Mouse (Mus musculus) ES-Bruce4 (cell line): ENCODE measurements around the gene Bclaf3. TPM values are rescaled to one million over a fixed set of nuclear protein-coding genes. Genes with fewer than 3 reads are reported as not detected.
A peak's percentile ranks its signal among the peaks of the same experiment; 100 is the strongest.

Experiments used
- H3K27ac ChIP-seq: 2 replicates; pipeline ENCODE4 v1.5.1; 2012; ENCODE audit warnings: low read length, inconsistent platforms; ENCODE audit not compliant: insufficient read depth
- H3K27me3 ChIP-seq: 2 replicates; pipeline ENCODE4 v1.6.1; 2012; ENCODE audit warnings: mild to moderate bottlenecking, low read length, inconsistent platforms; ENCODE audit not compliant: control insufficient read depth, poor library complexity, insufficient read depth, severe bottlenecking
- H3K36me3 ChIP-seq: 2 replicates; pipeline ENCODE4 v1.6.1; 2012; ENCODE audit warnings: inconsistent platforms, mild to moderate bottlenecking, low read length, moderate library complexity; ENCODE audit not compliant: control insufficient read depth, poor library complexity, insufficient read depth, severe bottlenecking
- H3K4me1 ChIP-seq: one replicate; pipeline ENCODE4 v1.8.1; 2011; ENCODE audit warnings: low read length; ENCODE audit not compliant: control insufficient read depth, insufficient read depth
- H3K4me3 ChIP-seq: 2 replicates; pipeline ENCODE4 v1.5.1; 2011; ENCODE audit warnings: low read depth, mild to moderate bottlenecking, low read length
- H3K9ac ChIP-seq: 2 replicates; pipeline ENCODE4 v1.6.1; 2012; ENCODE audit warnings: low read depth, mild to moderate bottlenecking, inconsistent platforms; ENCODE audit not compliant: poor library complexity, severe bottlenecking
- H3K9me3 ChIP-seq: replicated peaks from 2 replicates; pipeline ENCODE4 v1.6.1; 2012; ENCODE audit warnings: mild to moderate bottlenecking, low read length, inconsistent platforms; ENCODE audit not compliant: control insufficient read depth, poor library complexity, insufficient read depth, severe bottlenecking
- CTCF ChIP-seq: IDR thresholded peaks from one replicate; pipeline ENCODE4 v1.8.1; 2011; ENCODE audit warnings: low read depth, low read length
- EP300 ChIP-seq: IDR thresholded peaks from 2 replicates; pipeline ENCODE4 v1.6.1; 2011; ENCODE audit warnings: low read depth, low read length; ENCODE audit not compliant: insufficient read depth
- POLR2A ChIP-seq: IDR thresholded peaks from one replicate; pipeline ENCODE4 v1.8.1; 2011; ENCODE audit warnings: low read length; ENCODE audit not compliant: insufficient read depth
- polyA plus RNA-seq: library from polyadenylated mRNA; stranded (reverse); fragments of >200 nt; gene quantifications from 2 replicates; pipeline ENCODE4 v1.2.4, GENCODE M21; 2011; ENCODE audit warnings: low read depth; ENCODE audit not compliant: missing spikeins, insufficient read depth, insufficient read length

The Bclaf3 gene
- polyA plus RNA-seq, 1 experiment = 118 TPM

GRCm38 (mm10) chrX:159606936-159607335 is 80.4 kb downstream of the Bclaf3 start:
- no peak for TF ChIP-seq POLR2A
- TF ChIP-seq CTCF = no peak
- TF ChIP-seq EP300 = no peak
- Histone ChIP-seq H3K9me3 (no peaks in the 10 kb centered on the region), H3K27me3 (no peaks in the 10 kb centered on the region)

GRCm38 (mm10) chrX:159626208-159626906 is 99.9 kb downstream of the Bclaf3 start:
- H3K27ac ChIP-seq = no peak overlapping the region
- H3K27me3 ChIP-seq = no peaks in the 10 kb centered on the region
- TF ChIP-seq CTCF (no peak), POLR2A (no peak), EP300 (no peak)
- H3K4me3 ChIP-seq = peak overlapping the region; percentile 9; the same call in 1 of the 2 replicates
- no peaks in the 10 kb centered on the region for H3K36me3 ChIP-seq
- no peak overlapping the region for H3K9ac ChIP-seq
- H3K9me3 ChIP-seq = no peaks in the 10 kb centered on the region
- peaks cover 2% of the 10 kb centered on the region for H3K4me1 ChIP-seq

More at GRCm38 (mm10) chrX:159606936-159607335, 80.4 kb downstream of the Bclaf3 start:
- Histone ChIP-seq H3K9ac (no peak overlapping the region), H3K4me1 (no peaks in the 10 kb centered on the region), H3K36me3 (no peaks in the 10 kb centered on the region), H3K27ac (no peak overlapping the region), H3K4me3 (no peak overlapping the region)

GRCm38 (mm10) chrX:159626907-159627587 is 100.6 kb downstream of the Bclaf3 start, which contains the start of gene Sh3kbp1:
Gene Sh3kbp1 (plus strand): TSS chrX:159627272.
- H3K27ac ChIP-seq = no peak within 1 kb of the TSS
- H3K36me3 ChIP-seq = no peaks in the 10 kb centered on the region
- TF ChIP-seq CTCF = no peak
- TF ChIP-seq POLR2A = no peak
- TF ChIP-seq EP300 = no peak
- H3K9me3 ChIP-seq = no peaks in the 10 kb centered on the region
- H3K27me3 ChIP-seq = no peaks in the 10 kb centered on the region
- peak within 1 kb of the TSS; percentile 42 for H3K9ac ChIP-seq
- peaks cover 2% of the 10 kb centered on the region for H3K4me1 ChIP-seq
- peak within 1 kb of the TSS; percentile 77 for H3K4me3 ChIP-seq

GRCm38 (mm10) chrX:159627588-159628566 is 101.4 kb downstream of the Bclaf3 start:
- no peak for TF ChIP-seq EP300
- TF ChIP-seq CTCF = no peak
- TF ChIP-seq POLR2A = no peak
- Histone ChIP-seq H3K27me3 (no peaks in the 10 kb centered on the region), H3K4me1 (peaks cover 2% of the 10 kb centered on the region), H3K9ac (peak overlapping the region; percentile 42), H3K9me3 (no peaks in the 10 kb centered on the region), H3K27ac (no peak overlapping the region), H3K4me3 (peak overlapping the region; percentile 77), H3K36me3 (no peaks in the 10 kb centered on the region)

- H3K9me3 ChIP-seq = no peaks in the 10 kb centered on the region
- H3K27ac ChIP-seq = no peak overlapping the region
- H3K27me3 ChIP-seq = no peaks in the 10 kb centered on the region
- H3K4me1 ChIP-seq = peaks cover 2% of the 10 kb centered on the region
- no peak for TF ChIP-seq EP300
- no peak for TF ChIP-seq POLR2A
- no peak for TF ChIP-seq CTCF
- H3K9ac ChIP-seq = no peak overlapping the region
- H3K4me3 ChIP-seq = no peak overlapping the region
- no peaks in the 10 kb centered on the region for H3K36me3 ChIP-seq
Observed at GRCm38 (mm10) chrX:159628629-159629028, 102.1 kb downstream of the Bclaf3 start.

- Histone ChIP-seq H3K27me3 (no peaks in the 10 kb centered on the region), H3K36me3 (no peaks in the 10 kb centered on the region), H3K27ac (no peak overlapping the region), H3K9ac (no peak overlapping the region), H3K4me1 (peaks cover 2% of the 10 kb centered on the region), H3K9me3 (no peaks in the 10 kb centered on the region), H3K4me3 (no peak overlapping the region)
- TF ChIP-seq CTCF (no peak), EP300 (no peak), POLR2A (no peak)
Observed at GRCm38 (mm10) chrX:159629203-159629602, 102.7 kb downstream of the Bclaf3 start.
